Mouse (Mus musculus) spleen, postnatal 0 days (tissue): ENCODE measurements around the gene Cuedc1. TPM values are rescaled to one million over a fixed set of nuclear protein-coding genes. Genes with fewer than 3 reads are reported as not detected.

Source experiments
- polyA plus RNA-seq: library from polyadenylated mRNA; unstranded; fragments of >200 nt; fragmentation: Nextera tagmentation; extraction: Ambion mirVana; gene quantifications from 2 replicates; pipeline ENCODE4 v1.2.1, GENCODE M21; 2015

The Cuedc1 gene
- 6.3 and 8.4 TPM in 2 replicates for polyA plus RNA-seq

GRCm38 (mm10) chr11:88098021-88098729 is at the start of gene Cuedc1:
Cuedc1 (plus strand) TSS chr11:88098058.

DNA sequence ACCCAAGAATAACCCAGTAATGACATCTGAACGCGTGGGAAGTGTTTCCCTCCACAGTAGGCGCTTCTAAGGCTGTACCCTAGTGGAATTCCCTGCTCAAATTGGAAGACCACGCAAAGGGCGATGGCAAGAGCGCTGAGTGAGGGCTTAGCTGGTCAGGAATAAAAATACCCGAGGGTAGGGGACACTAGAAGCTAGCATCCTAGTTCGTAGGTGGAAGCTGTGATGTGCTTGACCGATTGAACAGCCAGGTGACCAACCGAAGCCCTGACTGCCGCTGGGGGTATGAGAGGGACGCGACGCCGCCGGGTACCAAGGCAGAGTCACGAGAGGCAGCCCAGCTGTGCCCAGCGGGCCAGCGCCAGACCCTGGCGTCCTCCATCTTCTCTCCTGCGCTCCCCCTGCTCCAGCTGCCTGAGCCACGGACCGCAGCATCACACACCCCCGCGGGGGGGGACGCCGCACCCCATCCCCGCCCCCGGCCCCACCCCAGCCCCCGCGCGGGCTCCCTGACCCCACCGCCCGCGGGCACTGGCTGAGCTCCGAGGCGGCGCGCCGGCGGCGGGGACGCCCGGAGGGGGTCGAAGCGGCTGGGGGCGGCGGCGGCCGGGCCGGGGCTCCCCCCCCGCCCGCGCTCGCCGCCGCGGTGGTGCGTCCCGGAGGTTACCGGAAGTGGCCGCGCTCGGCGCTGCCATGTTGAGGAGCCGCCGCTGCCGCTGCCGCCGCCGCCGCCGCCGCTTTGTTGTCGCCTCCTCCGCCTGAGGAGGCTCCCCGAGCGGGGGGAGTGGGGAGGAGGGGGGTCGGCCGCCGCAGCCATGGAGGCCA is 30.1 kb upstream of the Cuedc1 start, which contains the start of gene Vezf1:
Vezf1 (plus strand) TSS at position 694 of the 825 bp plus-strand sequence.

GRCm38 (mm10) chr11:88203712-88204532 is 106.1 kb downstream of the Cuedc1 start, which contains the start of gene Mrps23:
Mrps23 (plus strand) TSS chr11:88204388.

Other genes with a start within 250 kb of the Cuedc1 start
- gene Mks1, start 244.8 kb upstream of the Cuedc1 start, polyA plus RNA-seq = 2.8 and 3.3 TPM in 2 replicates
- 0.14 and 0.39 TPM in 2 replicates for gene Epx, start 222.5 kb upstream of the Cuedc1 start, polyA plus RNA-seq
- not detected in 2 replicates for gene Olfr462, start 205.8 kb upstream of the Cuedc1 start, polyA plus RNA-seq
- gene Olfr463, start 200.7 kb upstream of the Cuedc1 start, polyA plus RNA-seq = not detected in 2 replicates
- gene Olfr464, start 177.1 kb upstream of the Cuedc1 start, polyA plus RNA-seq = not detected in 2 replicates
- 9.7 and 10.4 TPM in 2 replicates for gene Dynll2, start 110.5 kb upstream of the Cuedc1 start, polyA plus RNA-seq
- gene Srsf1, start 50.7 kb upstream of the Cuedc1 start, polyA plus RNA-seq = 145 and 160 TPM in 2 replicates
- gene Vezf1, start 29.8 kb upstream of the Cuedc1 start, polyA plus RNA-seq = 13.4 and 15.1 TPM in 2 replicates
- gene Mrps23, start 106.3 kb downstream of the Cuedc1 start, polyA plus RNA-seq = 39.6 and 44.6 TPM in 2 replicates
- not detected in 2 replicates for gene Ccdc182, start 196.0 kb downstream of the Cuedc1 start, polyA plus RNA-seq